Mouse (Mus musculus) stomach, embryonic 14.5 days (tissue): ENCODE results near the gene Qrich1. TPM values are rescaled to one million over a fixed set of nuclear protein-coding genes. Genes with fewer than 3 reads are reported as not detected.

ENCODE experiments used
- ATAC-seq: fragments of 200-750 bp; cut with Nextera tagmentation; 2 replicates; pipeline ENCODE4 v1.8.0; 2017; ENCODE audit warnings: low read depth, moderate TSS enrichment; ENCODE audit not compliant: insufficient number of reproducible peaks, insufficient read depth, low FRiP score
- H3K27ac ChIP-seq: fragments of 300-500 bp; sonication (generic); 2 replicates; pipeline ENCODE4 v1.5.1; 2014; ENCODE audit warnings: mild to moderate bottlenecking, low read length, moderate library complexity, mixed read lengths
- H3K27me3 ChIP-seq: fragments of 300-500 bp; sonication (generic); 2 replicates; pipeline ENCODE4 v1.6.1; 2014; ENCODE audit warnings: low read length, control low read depth, mixed read lengths; ENCODE audit not compliant: control insufficient read depth, insufficient read depth
- H3K36me3 ChIP-seq: fragments of 300-500 bp; sonication (generic); 2 replicates; pipeline ENCODE4 v1.6.1; 2014; ENCODE audit warnings: mild to moderate bottlenecking, control low read depth, low read length, moderate library complexity, mixed read lengths; ENCODE audit not compliant: control insufficient read depth, insufficient read depth
- H3K4me1 ChIP-seq: fragments of 300-500 bp; sonication (generic); 2 replicates; pipeline ENCODE4 v1.6.1; 2014; ENCODE audit warnings: low read length, control low read depth, mixed read lengths; ENCODE audit not compliant: control insufficient read depth, insufficient read depth
- H3K4me2 ChIP-seq: fragments of 300-500 bp; sonication (generic); replicated peaks from 2 replicates; pipeline ENCODE4 v1.6.1; 2014; ENCODE audit warnings: low read depth, low read length, control low read depth
- H3K4me3 ChIP-seq: fragments of 300-500 bp; sonication (generic); 2 replicates; pipeline ENCODE4 v1.5.1; 2014; ENCODE audit warnings: low read depth, low read length, control low read depth
- H3K9ac ChIP-seq: fragments of 300-500 bp; sonication (generic); replicated peaks from 2 replicates; pipeline ENCODE4 v1.6.1; 2014; ENCODE audit warnings: low read depth, mild to moderate bottlenecking, control low read depth, low read length, moderate library complexity, mixed read lengths
- H3K9me3 ChIP-seq: fragments of 300-500 bp; sonication (generic); 2 replicates; pipeline ENCODE4 v1.6.1; 2016; ENCODE audit warnings: low read depth, low read length, control low read depth; ENCODE audit not compliant: control insufficient read depth
- WGBS: fragments of 180-500 bp; shearing (Covaris S2); extraction: QIAGEN DNeasy Blood & Tissue Kit; methylation state at CpG from one replicate; pipeline ENCODE4 v1.1.7; 2014; 5-methylcytosine and 5-hydroxymethylcytosine counted together
- polyA plus RNA-seq: library from polyadenylated mRNA; unstranded; fragments of >200 nt; fragmentation: Nextera tagmentation; extraction: Ambion mirVana; gene quantifications from 2 replicates; pipeline ENCODE4 v1.2.1, GENCODE M21; 2014

Gene Qrich1
- polyA plus RNA-seq, 1 experiment from 2014 or later: 121 TPM

GRCm38 (mm10) chr9:108481520-108482210 lies 34.9 kb upstream of the Qrich1 start:
- H3K27ac ChIP-seq: no peak overlapping the region
- no peak overlapping the region for H3K9ac ChIP-seq
- no peak for ATAC-seq
- no peak overlapping the region for H3K4me3 ChIP-seq
- no peaks in the 10 kb centered on the region for H3K27me3 ChIP-seq
- peaks cover 45% of the 10 kb centered on the region for H3K36me3 ChIP-seq
- no peaks in the 10 kb centered on the region for H3K9me3 ChIP-seq
- WGBS: 89% methylated on average over 19 of the region's 19 CpGs
- no peak overlapping the region for H3K4me2 ChIP-seq
- H3K4me1 ChIP-seq: peaks cover 14% of the 10 kb centered on the region; the same call in 1 of the 2 replicates

GRCm38 (mm10) chr9:108483051-108483790 lies 33.4 kb upstream of the Qrich1 start:
- peaks cover 60% of the 10 kb centered on the region for H3K36me3 ChIP-seq
- no peaks in the 10 kb centered on the region for H3K27me3 ChIP-seq
- H3K9ac ChIP-seq: no peak overlapping the region
- H3K4me1 ChIP-seq: peaks cover 14% of the 10 kb centered on the region; the same call in 1 of the 2 replicates
- no peak for ATAC-seq
- H3K4me2 ChIP-seq: no peak overlapping the region
- H3K9me3 ChIP-seq: no peaks in the 10 kb centered on the region
- H3K4me3 ChIP-seq: no peak overlapping the region
- H3K27ac ChIP-seq: no peak overlapping the region
- 95% methylated on average over 18 of the region's 18 CpGs for WGBS

GRCm38 (mm10) chr9:108484021-108484420 lies 32.6 kb upstream of the Qrich1 start:
- no peak for ATAC-seq
- Histone ChIP-seq H3K4me1 (peaks cover 13% of the 10 kb centered on the region; the same call in 1 of the 2 replicates), H3K9ac (no peak overlapping the region), H3K27ac (no peak overlapping the region), H3K9me3 (no peaks in the 10 kb centered on the region), H3K4me2 (no peak overlapping the region), H3K27me3 (no peaks in the 10 kb centered on the region), H3K36me3 (peaks cover 68% of the 10 kb centered on the region), H3K4me3 (no peak overlapping the region)
- 92% methylated on average over 15 of the region's 15 CpGs for WGBS

GRCm38 (mm10) chr9:108485301-108485875 lies 31.2 kb upstream of the Qrich1 start:
- H3K27me3 ChIP-seq: no peaks in the 10 kb centered on the region
- WGBS: 91% methylated on average over 19 of the region's 19 CpGs

GRCm38 (mm10) chr9:108486973-108487530 lies 29.6 kb upstream of the Qrich1 start:
- ATAC-seq: no peak
- 94% methylated on average over 8 of the region's 8 CpGs for WGBS
- no peaks in the 10 kb centered on the region for H3K27me3 ChIP-seq
- H3K9ac ChIP-seq: no peak overlapping the region
- H3K4me2 ChIP-seq: no peak overlapping the region
- no peak overlapping the region for H3K27ac ChIP-seq
- H3K4me3 ChIP-seq: no peak overlapping the region
- H3K4me1 ChIP-seq: peaks cover 9% of the 10 kb centered on the region; the same call in 1 of the 2 replicates
- no peaks in the 10 kb centered on the region for H3K9me3 ChIP-seq
- H3K36me3 ChIP-seq: peaks cover 76% of the 10 kb centered on the region

More at GRCm38 (mm10) chr9:108485301-108485875, 31.2 kb upstream of the Qrich1 start:
- Histone ChIP-seq H3K36me3 (peaks cover 78% of the 10 kb centered on the region), H3K9ac (no peak overlapping the region), H3K27ac (no peak overlapping the region), H3K4me2 (no peak overlapping the region), H3K4me3 (no peak overlapping the region), H3K9me3 (no peaks in the 10 kb centered on the region), H3K4me1 (peaks cover 10% of the 10 kb centered on the region; the same call in 1 of the 2 replicates)
- no peak for ATAC-seq

- H3K9ac ChIP-seq: no peak overlapping the region
- H3K4me1 ChIP-seq: peaks cover 13% of the 10 kb centered on the region; the same call in 1 of the 2 replicates
- ATAC-seq: no peak
- 93% methylated on average over 17 of the region's 17 CpGs for WGBS
- no peaks in the 10 kb centered on the region for H3K9me3 ChIP-seq
- no peak overlapping the region for H3K27ac ChIP-seq
- peaks cover 74% of the 10 kb centered on the region for H3K36me3 ChIP-seq
- no peaks in the 10 kb centered on the region for H3K27me3 ChIP-seq
- no peak overlapping the region for H3K4me3 ChIP-seq
- no peak overlapping the region for H3K4me2 ChIP-seq
These were observed 28.2 kb upstream of the Qrich1 start for GRCm38 (mm10) chr9:108488403-108488802.

- peaks cover 13% of the 10 kb centered on the region; the same call in 1 of the 2 replicates for H3K4me1 ChIP-seq
- H3K27ac ChIP-seq: no peak overlapping the region
These were observed 27.4 kb upstream of the Qrich1 start for GRCm38 (mm10) chr9:108489215-108489614.

More at GRCm38 (mm10) chr9:108489215-108489614, 27.4 kb upstream of the Qrich1 start:
- H3K9me3 ChIP-seq: no peaks in the 10 kb centered on the region
- H3K27me3 ChIP-seq: no peaks in the 10 kb centered on the region
- H3K36me3 ChIP-seq: peaks cover 74% of the 10 kb centered on the region
- H3K4me3 ChIP-seq: no peak overlapping the region
- H3K4me2 ChIP-seq: no peak overlapping the region
- no peak overlapping the region for H3K9ac ChIP-seq
- no peak for ATAC-seq
- 96% methylated on average over 20 of the region's 20 CpGs for WGBS
